Mouse (Mus musculus): ENCODE measurements around the gene Srsf3.
"Not testable (repeated sequence)": the region's sequence is repeated elsewhere in the genome, so short reads cannot be mapped to it uniquely, and the experiment has no call there.

Gene Srsf3

DNA sequence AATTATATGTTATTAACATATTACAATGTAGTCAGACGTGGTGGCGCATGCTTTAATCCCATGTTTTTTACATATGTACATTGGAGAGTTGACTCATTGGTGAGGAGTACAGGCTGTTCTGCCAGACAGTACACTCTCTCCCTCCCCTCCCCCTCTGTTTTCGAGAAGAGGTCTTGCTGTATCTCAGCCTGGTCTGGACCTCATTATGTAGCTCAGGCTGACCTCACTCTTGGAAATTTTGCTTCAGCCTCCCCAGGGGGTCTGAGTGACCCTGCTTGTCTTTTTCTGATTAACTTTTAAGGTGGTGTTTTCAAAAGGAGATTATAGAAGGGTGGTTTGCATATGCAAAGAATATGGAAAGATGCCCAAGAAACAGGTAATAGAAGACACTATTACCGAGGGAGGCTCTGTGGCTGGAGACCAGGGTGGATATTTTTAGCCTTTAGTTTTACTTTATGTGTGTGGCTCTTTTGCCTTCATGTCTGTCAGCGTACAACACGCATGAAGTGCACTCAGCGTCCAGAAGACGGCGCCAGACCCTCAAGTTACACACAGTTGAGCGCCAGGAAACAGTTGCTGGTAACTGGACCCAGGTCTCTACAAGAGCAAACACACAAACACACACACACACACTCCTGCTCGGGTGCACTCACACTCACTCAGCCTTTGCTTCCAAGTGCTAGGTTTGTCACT lies 14.0 kb upstream of the Srsf3 start:
- DNase-seq (ENCODE audit: low spot score) = no peak

DNA sequence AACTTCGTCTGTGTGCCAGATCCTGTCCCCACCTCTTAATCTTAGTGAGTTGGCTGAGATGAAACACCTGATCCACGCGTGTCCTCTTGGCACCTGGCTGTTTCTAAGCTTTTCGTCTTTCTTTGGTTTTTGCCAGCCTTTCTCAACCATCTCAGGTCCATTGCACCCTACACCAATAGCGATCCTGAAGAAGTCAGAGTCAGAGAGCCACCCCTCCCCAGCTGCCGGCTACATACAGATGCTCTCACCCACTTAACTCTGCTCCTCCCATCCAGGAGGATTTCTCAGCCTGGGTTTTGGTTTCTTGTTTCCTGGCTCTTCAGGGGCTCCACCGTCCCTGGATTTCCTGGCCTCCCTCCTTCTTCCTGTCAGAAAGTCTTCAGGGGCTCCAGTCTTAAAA lies 13.0 kb upstream of the Srsf3 start:
- DNase-seq (ENCODE audit: low spot score) = no peak

- DNase-seq (ENCODE audit: low spot score) = no peak
Measured at GRCm38 (mm10) chr17:29020444-29020843, 12.0 kb upstream of the Srsf3 start.

DNA sequence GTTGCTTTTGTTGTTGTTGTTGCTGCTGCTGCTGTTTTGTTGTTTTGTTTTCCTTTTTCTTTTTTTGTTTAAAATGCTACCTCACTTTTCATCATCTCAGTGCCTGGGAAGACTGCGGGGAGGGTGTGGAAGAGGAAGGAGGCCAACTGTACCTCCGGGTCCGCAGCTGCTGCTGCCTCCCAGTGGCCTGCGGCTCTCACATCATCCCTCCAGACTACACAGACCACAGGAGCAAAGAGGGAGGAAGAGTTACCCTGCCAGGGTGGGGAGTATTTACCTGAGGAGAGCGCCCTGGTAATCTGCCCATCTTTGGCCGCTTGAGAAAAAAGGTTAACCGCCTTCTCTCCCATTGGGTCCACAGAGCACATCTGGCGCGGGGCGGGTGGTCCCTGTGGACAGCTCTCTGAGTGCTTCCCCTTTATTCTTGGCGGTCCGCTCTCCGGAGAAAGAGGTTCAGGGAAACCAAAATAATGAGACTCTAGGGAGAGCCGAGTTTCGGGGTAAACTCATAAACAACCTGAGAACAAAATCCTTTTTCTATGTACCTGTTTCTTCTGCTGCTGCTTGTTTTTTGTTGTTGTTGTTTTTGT lies 10.1 kb upstream of the Srsf3 start:
- DNase-seq (ENCODE audit: low spot score) = no peak

GRCm38 (mm10) chr17:29023346-29023745 lies 9.1 kb upstream of the Srsf3 start:
- no peak for DNase-seq (ENCODE audit: low spot score)

DNA sequence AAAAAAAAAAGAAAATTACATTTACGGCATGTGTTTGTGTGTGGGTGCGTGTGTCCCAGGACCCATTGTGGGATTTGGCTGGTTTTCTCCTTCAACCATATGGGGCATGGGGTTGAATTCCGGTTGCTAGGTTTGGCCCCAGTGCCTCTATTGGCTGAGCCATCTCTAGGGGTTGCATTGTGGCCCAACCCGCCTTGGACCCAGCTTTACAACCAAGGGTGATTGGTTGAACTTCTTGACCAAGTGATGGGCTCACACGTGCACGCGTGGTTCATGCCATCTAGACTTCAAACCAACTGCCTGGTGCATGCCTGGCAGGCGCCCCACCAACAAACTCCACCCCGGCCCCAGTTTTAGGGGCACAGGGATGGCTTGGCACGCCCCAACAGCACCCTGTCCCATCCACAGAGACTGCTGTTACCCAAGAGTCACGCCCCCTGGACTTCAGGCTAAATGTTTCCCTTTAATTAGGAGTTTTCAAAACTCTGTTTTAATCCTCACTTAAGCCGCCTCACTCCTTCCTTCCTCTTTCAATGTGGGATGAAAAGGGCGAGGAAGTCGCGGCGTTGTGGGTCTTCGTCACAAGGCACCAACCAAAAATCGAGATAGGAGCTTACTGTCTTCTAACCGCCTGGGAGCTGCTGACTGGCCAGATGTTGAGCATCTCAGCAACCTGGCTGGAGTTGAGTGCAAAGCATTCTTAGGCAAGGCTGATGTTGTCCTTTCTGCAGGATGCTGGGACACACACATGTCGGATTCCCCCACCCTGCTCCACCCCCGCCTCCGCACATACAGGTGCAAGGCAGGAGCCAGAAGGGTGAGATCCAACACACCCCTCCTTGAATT lies 8.2 kb upstream of the Srsf3 start:
- DNase-seq (ENCODE audit: low spot score) = no peak

- no peak for DNase-seq (ENCODE audit: low spot score)
Measured at GRCm38 (mm10) chr17:29024896-29025565, 7.4 kb upstream of the Srsf3 start.

- no peak for DNase-seq (ENCODE audit: low spot score)
Measured at GRCm38 (mm10) chr17:29026652-29027356, 5.6 kb upstream of the Srsf3 start.

GRCm38 (mm10) chr17:29030321-29031034 lies 1.9 kb upstream of the Srsf3 start:
- DNase-seq (ENCODE audit: low spot score) = no peak

- not testable (repeated sequence) for DNase-seq (ENCODE audit: low spot score)
Measured at GRCm38 (mm10) chr17:29031085-29031711, 1.2 kb upstream of the Srsf3 start.

DNA sequence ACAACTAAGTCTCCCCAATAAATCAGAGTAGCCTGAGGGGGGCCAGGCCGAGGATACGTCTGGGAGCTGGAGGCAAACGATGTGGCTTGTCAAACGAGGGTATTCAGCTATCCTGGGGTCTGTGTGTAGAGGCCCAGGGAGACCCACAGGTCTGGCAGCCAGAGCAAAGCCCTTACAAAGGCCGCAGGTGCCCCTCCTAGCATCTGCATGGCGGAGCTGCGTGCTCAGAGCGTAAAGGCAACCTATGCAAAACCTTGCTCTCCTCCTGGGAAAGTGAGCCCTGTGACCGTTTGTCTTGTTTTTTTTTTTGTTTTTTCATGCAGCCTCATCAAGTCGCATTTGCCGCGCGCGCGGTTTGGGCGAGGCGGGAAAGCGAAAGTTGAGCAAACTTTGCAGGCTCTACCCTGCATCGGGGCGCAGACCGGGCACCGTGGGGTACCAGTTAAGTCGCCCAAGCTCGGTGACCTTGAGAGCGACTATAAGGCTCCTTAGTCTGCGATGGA lies 606 bp upstream of the Srsf3 start:
- DNase-seq (ENCODE audit: low spot score) = no peak

DNA sequence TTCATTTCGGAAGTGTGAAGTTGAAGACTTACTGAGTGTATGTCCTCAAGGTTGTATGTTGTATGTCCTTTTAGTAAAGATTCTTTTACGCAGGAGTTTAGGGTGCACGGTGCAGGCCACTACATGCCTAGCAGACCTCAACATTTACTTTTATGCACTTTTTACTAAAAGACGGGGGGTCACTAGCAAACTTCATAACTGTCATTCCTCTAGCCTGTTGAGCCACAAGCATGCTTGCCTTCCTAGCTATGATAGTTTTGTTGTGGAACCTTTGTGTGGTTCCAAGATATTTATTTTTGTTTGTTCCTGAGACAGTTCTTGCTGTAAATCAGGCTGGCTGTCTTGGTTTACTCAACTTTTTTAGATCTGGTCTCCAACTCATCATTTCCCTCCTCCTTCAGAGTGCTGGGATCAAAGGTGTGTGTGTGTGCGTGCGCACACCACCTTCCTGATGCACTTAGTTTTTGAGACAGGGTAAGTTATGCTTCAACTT lies 1.2 kb downstream of the Srsf3 start:
- DNase-seq (ENCODE audit: low spot score) = no peak

DNA sequence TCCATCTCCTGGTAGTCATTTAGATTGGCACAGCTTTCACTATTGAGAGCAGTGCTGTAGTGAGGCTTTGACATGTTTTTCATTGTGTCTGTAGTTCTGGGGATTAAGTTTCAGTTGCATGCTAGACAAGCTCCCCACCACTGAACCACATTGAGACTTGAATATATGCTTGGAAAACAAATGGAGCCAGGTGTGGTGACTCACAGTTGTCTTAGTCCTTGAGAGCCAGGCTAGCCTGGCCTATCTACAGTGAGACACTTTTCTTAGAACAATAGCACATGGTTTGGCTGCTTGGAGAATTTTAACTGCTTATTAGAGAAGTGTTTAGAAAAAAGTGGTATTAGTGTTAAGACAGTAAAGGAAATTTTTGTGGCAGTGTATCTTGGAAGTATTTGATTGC lies 1.8 kb downstream of the Srsf3 start:
- no peak for DNase-seq (ENCODE audit: low spot score)

DNA sequence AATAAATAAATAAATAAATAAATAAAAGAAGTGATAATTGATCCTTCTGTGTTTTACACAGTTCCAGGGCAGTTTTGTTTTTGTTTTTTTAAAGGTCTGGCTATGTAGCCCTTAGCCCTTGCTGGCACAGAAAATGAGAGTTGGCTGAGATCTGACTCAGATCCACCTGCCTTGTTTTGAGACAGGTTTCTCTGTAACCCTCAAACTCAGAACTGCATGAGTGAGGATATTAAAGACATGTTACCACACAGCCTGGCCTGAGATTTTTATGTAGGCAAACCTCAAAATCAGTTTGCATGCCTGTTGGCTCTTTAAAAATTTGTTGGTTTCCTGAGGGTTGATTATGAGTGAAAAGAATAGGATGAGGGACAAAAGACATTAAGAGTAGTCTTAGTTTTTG lies 3.1 kb downstream of the Srsf3 start:
- no peak for DNase-seq (ENCODE audit: low spot score)

DNA sequence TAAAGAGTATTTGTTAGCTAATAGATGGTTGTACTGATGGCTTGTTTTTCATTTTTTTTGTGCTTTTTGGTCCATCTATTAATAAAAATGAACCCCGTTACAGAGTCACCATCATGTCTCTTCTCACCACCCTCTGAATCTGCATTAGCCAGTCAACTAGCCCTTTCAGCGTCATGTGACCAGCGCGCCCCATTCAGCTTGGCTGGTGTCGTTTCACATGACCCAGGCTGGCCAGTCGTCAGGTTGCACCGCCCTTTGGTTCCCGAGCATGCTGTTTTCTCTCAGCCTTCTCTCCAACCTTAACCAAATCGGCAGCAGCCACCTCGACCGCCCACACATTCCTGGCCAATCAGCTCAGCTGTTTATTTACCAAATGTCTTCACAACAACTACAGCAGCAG lies 6.9 kb downstream of the Srsf3 start:
- no peak for DNase-seq (ENCODE audit: low spot score)

DNA sequence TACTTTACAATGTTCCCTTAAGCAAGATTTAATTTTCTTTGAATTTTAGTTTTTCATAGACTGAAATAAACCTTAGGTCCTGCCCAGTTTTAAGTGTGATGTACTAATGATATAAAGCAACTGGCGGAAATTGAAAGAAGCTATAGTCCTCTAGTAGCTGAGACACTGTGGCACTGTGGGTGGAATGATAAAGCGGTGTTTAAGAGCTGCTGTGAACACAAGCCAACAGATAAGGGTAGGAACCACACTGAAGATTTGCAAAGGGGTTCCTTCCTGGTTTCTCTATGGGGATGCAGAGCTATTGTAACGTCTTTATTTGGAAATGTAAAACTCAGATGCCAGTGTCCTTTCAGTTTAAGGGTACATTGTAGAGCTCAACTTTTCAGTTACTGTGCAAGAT lies 9.2 kb downstream of the Srsf3 start:
- DNase-seq (ENCODE audit: low spot score) = not testable (repeated sequence)

DNA sequence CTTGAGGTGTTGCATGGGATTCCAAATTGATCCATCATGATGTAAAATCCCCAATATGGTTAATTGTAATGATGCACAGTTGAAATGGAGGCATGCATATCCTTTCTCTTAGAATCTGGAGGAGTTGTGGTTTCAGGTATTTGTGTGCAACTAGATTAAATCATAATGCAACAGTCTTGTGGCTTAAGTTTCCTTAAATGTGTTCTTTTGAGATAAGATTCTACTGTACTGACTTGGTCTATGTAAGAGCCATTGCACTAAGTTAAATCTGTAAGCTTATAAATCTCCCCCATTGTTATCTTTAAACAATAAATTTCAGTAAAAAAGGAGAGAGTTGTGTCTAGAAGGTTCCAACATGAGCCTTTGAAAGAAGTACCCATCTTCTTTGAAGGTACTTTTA lies 10.1 kb downstream of the Srsf3 start:
- DNase-seq (ENCODE audit: low spot score) = no peak

- no peak for DNase-seq (ENCODE audit: low spot score)
Measured at GRCm38 (mm10) chr17:29043583-29043982, 11.2 kb downstream of the Srsf3 start.

DNA sequence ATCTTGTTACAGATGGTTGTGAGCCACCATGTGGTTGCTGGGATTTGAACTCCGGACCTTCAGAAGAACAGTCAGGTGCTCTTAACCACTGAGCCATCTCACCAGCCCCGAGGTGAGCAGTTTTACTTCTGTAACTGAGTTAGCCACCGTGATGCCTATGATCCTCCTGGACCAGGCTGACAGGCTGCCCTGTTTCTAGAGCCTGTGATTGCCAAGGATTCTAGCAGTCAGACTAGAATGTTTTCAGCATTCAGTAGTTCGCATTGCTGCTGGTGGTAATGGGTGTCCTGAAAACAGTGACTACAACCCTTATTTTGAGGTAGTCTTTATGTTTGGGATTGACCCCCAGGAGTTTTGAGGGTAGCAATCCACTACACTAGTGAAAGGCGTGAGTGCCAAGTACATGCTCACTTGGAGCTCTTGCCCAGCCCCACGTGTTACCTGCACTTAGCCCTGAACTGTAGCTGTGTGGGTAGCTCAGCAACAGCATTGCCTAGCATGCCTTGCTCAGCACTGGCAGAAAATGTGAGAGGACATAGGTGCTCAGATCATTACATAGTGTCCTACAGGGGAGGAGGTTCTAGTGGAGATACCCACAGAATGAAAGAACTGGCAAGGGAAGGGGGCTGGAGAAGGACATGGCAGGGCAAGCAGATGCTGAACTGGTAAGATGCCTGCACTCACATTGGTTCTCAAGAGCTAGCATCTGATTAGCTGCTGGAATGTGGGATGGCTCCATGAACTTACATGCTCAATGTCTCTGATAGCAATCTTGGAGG lies 11.9 kb downstream of the Srsf3 start:
- no peak for DNase-seq (ENCODE audit: low spot score)

DNA sequence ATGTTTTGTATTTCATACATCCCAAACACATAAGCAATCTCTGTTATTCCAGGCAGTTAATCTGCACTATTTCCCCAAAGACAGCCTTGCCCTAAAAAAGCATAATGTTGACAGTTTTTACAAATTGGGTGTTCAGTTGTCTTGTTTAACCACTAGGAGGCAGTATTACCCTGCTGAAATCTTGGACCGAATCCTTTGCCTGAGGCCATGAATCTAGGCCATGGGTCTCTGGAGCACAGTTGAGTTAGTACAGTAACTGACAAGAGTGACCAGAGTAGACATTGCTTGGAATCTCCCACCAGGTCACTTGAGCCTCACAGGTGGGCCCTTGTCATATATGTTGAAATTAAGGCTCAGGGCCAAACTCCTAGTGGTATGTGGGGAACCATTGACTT lies 12.5 kb downstream of the Srsf3 start:
- DNase-seq (ENCODE audit: low spot score) = no peak
